Mouse (Mus musculus) common myeloid progenitor, adult 5-6 weeks (primary cell): Measurements from ENCODE around the gene Smlr1. TPM values are rescaled to one million over a fixed set of nuclear protein-coding genes. Genes with fewer than 3 reads are reported as not detected.

Source experiments
- ATAC-seq: replicated peaks from 2 replicates; pipeline ENCODE4 v1.8.0; 2016; ENCODE audit warnings: low read depth, mild to moderate bottlenecking, moderate TSS enrichment, inconsistent platforms; ENCODE audit not compliant: poor library complexity, severe bottlenecking
- total RNA-seq: library from RNA; stranded (forward); fragments of 200-1000, 187-1606 nt; gene quantifications from 2 replicates; pipeline ENCODE4 v1.2.3, GENCODE M21; 2017

Smlr1 gene
- total RNA-seq, 1 experiment from 2014 or later: not detected

DNA sequence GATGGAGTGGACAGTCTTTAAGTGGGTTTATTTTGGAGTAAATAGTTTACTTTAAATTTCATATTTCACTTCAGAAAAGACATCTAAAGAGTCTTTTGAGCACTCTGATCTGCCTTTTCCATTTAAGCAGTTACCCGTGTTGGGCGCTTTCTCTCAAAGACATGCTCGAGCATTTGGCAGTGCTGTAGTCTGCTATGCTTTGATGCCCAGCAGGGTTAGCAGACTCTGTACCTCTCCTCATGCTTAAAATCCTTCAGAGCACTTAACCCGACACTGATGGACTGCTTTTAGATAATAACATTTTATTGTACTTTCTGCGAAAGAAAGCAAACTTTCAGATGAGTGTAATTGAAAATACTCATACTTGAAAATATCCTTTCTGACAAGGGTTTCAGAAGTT lies 32.8 kb downstream of the Smlr1 start:
- ATAC-seq: no peak

DNA sequence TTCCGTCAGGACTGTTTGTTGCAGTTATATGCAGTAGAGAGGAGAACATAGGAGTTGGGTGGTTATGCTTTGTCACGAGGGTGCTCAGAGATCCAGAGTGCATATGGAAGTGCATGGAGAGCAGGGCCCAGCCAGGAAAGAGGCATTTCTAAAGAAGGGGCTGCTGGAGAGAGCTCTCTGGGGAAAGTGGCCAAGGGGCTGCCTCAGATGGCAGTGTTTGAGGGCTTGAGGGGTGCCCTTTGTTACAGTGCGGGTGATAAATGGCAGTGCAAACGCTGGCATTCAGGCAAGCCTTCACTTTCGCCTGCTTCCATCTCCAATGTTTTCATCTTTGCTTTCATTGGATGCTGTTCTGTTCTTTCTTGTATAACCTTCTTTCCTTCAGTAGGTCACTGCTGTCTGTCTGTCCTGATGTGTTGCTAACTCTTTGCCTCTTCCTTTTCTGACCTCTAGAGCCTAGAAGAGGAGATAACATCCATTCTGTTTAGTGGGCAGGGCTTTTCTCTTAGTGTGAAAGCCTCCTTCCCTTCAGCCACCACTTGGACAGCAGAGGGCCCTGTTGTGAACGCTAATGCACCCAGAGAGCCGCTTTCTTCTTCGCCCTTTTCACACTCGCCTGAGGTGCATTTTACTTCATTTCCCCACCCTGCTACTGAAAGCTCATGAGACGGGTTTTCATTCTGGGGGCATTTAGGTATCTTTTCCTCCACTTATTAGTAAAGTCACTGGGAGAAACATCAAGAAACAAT lies 36.6 kb downstream of the Smlr1 start:
- no peak for ATAC-seq

DNA sequence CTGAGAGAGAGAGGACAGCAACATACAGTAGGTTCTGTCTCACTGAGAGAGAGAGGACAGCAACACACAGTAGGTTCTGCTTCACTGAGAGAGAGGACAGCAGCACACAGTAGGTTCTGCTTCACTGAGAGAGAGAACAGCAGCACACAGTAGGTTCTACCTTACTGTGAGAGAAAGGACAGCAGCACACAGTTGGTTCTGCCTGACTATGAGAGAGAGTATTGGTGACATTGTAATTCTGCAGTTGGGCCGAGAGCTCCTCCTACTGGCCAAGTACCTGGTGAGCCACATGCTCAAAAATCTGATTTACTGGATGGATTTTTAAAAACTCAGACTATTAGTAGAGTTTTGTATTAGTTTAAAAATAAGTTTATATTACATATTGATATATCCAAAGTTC lies 47.6 kb downstream of the Smlr1 start:
- ATAC-seq: peak; percentile 88

DNA sequence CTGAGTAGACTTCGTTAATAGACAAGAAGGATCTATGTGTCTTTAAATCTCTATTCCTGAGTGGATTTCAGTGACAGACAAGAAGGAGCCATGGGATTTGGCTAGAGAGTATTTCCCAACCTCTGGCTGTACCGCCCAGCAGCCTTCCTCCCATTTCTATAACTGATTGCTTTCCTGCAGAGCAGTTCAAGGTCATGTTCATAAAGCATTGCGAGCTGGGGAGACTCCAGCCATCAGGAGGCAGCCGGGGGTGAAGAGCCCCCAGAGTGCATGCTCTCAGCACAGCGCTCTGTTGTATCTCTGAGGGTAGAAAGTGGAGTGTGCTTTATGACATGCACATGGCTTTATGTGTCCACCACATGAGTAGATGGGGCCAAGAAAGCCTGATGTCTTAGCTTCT lies 53.3 kb downstream of the Smlr1 start:
- no peak for ATAC-seq

DNA sequence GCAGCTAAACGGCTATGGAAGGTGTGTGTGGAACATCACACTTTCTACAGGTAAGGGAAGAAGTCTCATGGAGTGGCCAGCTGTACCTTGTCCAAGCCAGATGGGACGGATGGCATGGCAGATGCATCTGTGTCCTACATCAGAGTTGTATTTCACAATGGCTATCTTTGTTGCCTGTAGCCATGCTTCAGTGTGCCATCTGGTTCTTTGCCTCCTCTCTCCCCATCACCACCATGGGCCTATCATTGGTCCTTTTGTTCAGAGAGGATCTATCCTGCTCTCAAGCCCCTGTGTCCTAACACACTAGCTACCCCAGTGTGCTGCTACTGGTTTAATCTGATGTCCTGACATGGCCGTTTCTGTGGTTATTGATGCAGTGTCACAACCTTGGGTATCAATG lies 56.4 kb downstream of the Smlr1 start:
- ATAC-seq: no peak

Other genes starting within 250 kb of the Smlr1 start
- gene Akap7, start 228.4 kb downstream of the Smlr1 start, total RNA-seq: 24.2 and 32.4 TPM in 2 replicates
- 27.3 and 35.8 TPM in 2 replicates for gene Epb41l2, start 176.5 kb downstream of the Smlr1 start, total RNA-seq